Mouse (Mus musculus) kidney, adult 9 months (tissue): Measurements from ENCODE around the gene Fgf2.

Experiments used
- DNase-seq: peaks from one replicate; pipeline ENCODE4 v3.0.0; 2022

Gene Fgf2

GRCm38 (mm10) chr3:37348221-37349165, at the start of gene Fgf2:
Gene Fgf2 (plus strand): TSS chr3:37348346.
- DNase-seq, result no peak

GRCm38 (mm10) chr3:37299470-37299869, 48.7 kb upstream of the Fgf2 start:
- no peak for DNase-seq

GRCm38 (mm10) chr3:37302685-37303084, 45.5 kb upstream of the Fgf2 start:
- peak; percentile 45 for DNase-seq

GRCm38 (mm10) chr3:37303392-37304139, 44.6 kb upstream of the Fgf2 start:
- DNase-seq, result no peak

GRCm38 (mm10) chr3:37311897-37312369, 36.2 kb upstream of the Fgf2 start:
- DNase-seq, result peak; percentile 14

GRCm38 (mm10) chr3:37312370-37312941, 35.7 kb upstream of the Fgf2 start, which contains the start of the genes Bbs12 and Cetn4:
Gene Bbs12 (plus strand): TSS chr3:37312554.
Gene Cetn4 (minus strand): TSS chr3:37312708.
- peak; percentile 97 for DNase-seq

GRCm38 (mm10) chr3:37313371-37313770, 34.8 kb upstream of the Fgf2 start:
- DNase-seq, result peak; percentile 19

- peak; percentile 65 for DNase-seq
Measured at GRCm38 (mm10) chr3:37316233-37316632, 31.9 kb upstream of the Fgf2 start.

GRCm38 (mm10) chr3:37324310-37324709, 23.8 kb upstream of the Fgf2 start:
- DNase-seq, result peak; percentile 21

- no peak for DNase-seq
Measured at GRCm38 (mm10) chr3:37325317-37326112, 22.6 kb upstream of the Fgf2 start.

GRCm38 (mm10) chr3:37326627-37327026, 21.5 kb upstream of the Fgf2 start:
- DNase-seq, result no peak

- no peak for DNase-seq
Measured at GRCm38 (mm10) chr3:37328489-37328888, 19.7 kb upstream of the Fgf2 start.

GRCm38 (mm10) chr3:37329963-37330362, 18.2 kb upstream of the Fgf2 start:
- DNase-seq, result no peak

GRCm38 (mm10) chr3:37331999-37332449, 16.1 kb upstream of the Fgf2 start:
- no peak for DNase-seq

GRCm38 (mm10) chr3:37334053-37334452, 14.1 kb upstream of the Fgf2 start:
- DNase-seq, result no peak

GRCm38 (mm10) chr3:37341110-37341509, 7.0 kb upstream of the Fgf2 start:
- no peak for DNase-seq

GRCm38 (mm10) chr3:37342811-37343210, 5.3 kb upstream of the Fgf2 start:
- no peak for DNase-seq

- DNase-seq, result no peak
Measured at GRCm38 (mm10) chr3:37347671-37348070, 475 bp upstream of the Fgf2 start.

- DNase-seq, result no peak
Measured at GRCm38 (mm10) chr3:37349166-37349548, 1.0 kb downstream of the Fgf2 start.

GRCm38 (mm10) chr3:37350386-37350785, 2.2 kb downstream of the Fgf2 start:
- no peak for DNase-seq

- no peak for DNase-seq
Measured at GRCm38 (mm10) chr3:37353951-37354481, 5.9 kb downstream of the Fgf2 start.

- DNase-seq, result no peak
Measured at GRCm38 (mm10) chr3:37354737-37355136, 6.6 kb downstream of the Fgf2 start.
